Mouse (Mus musculus) embryonic facial prominence, embryonic 15.5 days (tissue): Measurements from ENCODE around the gene Clmp. TPM values are rescaled to one million over a fixed set of nuclear protein-coding genes. Genes with fewer than 3 reads are reported as not detected.

ENCODE experiments used
- ATAC-seq: fragments of 200-750 bp; cut with Nextera tagmentation; 2 replicates; pipeline ENCODE4 v1.8.0; 2017; ENCODE audit warnings: low read depth, moderate TSS enrichment; ENCODE audit not compliant: insufficient number of reproducible peaks, low FRiP score, low TSS enrichment
- H3K27ac ChIP-seq: fragments of 300-500 bp; sonication (generic); replicated peaks from 2 replicates; pipeline ENCODE4 v1.5.1; 2015; ENCODE audit warnings: mild to moderate bottlenecking, inconsistent platforms
- H3K27me3 ChIP-seq: fragments of 300-500 bp; sonication (generic); 2 replicates; pipeline ENCODE4 v1.6.1; 2015; ENCODE audit warnings: inconsistent platforms
- H3K36me3 ChIP-seq: fragments of 300-500 bp; sonication (generic); 2 replicates; pipeline ENCODE4 v1.6.1; 2015; ENCODE audit warnings: mild to moderate bottlenecking, inconsistent platforms
- H3K4me1 ChIP-seq: fragments of 300-500 bp; sonication (generic); 2 replicates; pipeline ENCODE4 v1.6.1; 2015; ENCODE audit warnings: inconsistent platforms
- H3K4me2 ChIP-seq: fragments of 300-500 bp; sonication (generic); replicated peaks from 2 replicates; pipeline ENCODE4 v1.6.1; 2015; ENCODE audit warnings: mild to moderate bottlenecking, inconsistent platforms
- H3K4me3 ChIP-seq: fragments of 300-500 bp; sonication (generic); replicated peaks from 2 replicates; pipeline ENCODE4 v1.5.1; 2015; ENCODE audit warnings: mild to moderate bottlenecking, inconsistent platforms
- H3K9ac ChIP-seq: fragments of 300-500 bp; sonication (generic); 2 replicates; pipeline ENCODE4 v1.6.1; 2015; ENCODE audit warnings: inconsistent platforms
- H3K9me3 ChIP-seq: fragments of 300-500 bp; sonication (generic); replicated peaks from 2 replicates; pipeline ENCODE4 v1.6.1; 2016; ENCODE audit warnings: inconsistent platforms
- WGBS: fragments of 180-500 bp; shearing (Covaris S2); methylation state at CpG from one replicate; pipeline ENCODE4 v1.1.7; 2015; 5-methylcytosine and 5-hydroxymethylcytosine counted together
- polyA plus RNA-seq: library from polyadenylated mRNA; unstranded; fragments of >200 nt; fragmentation: Nextera tagmentation; extraction: Ambion mirVana; gene quantifications from 2 replicates; pipeline ENCODE4 v1.2.1, GENCODE M21; 2015

Clmp gene
- polyA plus RNA-seq, 1 experiment from 2014 or later = 41.4 TPM

DNA sequence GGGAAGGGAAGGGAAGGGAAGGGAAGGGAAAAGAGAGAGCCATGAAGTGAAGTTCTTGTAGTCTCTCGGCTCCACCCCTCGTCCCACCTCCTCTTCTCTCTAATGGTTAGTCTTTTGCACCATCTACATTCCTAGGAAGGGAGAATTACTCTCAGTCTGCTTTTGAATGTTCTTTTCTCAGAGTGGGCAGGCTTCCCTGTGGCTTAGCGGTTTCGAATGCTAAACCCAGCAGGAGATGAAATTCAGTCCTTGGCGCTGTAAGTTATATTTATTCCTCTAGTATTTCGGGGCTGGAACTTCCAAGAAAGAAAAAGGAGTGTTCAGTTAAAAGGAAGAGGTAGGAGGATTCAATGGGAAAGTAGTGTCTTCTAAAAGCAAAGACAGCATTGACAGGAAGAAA lies 51.4 kb downstream of the Clmp start:
- Histone ChIP-seq H3K4me1 (peaks cover 4% of the 10 kb centered on the region; the same call in 1 of the 2 replicates), H3K9ac (no peak overlapping the region), H3K9me3 (no peaks in the 10 kb centered on the region), H3K4me3 (no peak overlapping the region), H3K27me3 (no peaks in the 10 kb centered on the region), H3K36me3 (no peaks in the 10 kb centered on the region), H3K27ac (no peak overlapping the region), H3K4me2 (no peak overlapping the region)
- 76% methylated on average over 6 of the region's 6 CpGs for WGBS
- ATAC-seq = no peak

DNA sequence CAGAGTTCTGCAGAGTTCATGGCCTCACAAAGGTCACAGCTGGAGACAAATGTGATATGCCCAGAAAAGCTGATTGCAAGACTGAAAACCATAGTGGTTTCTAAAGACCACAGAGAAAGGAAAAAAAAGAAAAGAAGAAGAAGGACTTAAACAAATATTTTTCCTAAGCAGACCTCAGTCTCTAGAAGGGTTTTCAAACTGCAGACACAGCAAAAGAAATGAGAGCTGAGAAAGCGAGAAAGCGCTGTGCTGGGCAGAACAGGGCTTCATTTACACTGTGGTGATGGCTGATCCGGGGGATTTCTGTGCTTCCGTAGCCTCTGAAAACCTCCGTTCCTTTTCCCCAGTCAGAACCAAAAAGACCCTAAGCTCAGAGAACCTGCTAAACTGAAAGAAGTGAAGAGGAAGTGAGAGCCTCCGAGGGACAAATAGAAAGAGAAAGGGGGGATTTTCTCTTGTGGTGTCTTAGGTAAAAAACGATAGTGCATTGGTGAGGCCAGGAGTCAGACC lies 57.8 kb downstream of the Clmp start:
- no peak for ATAC-seq
- Histone ChIP-seq H3K9me3 (no peaks in the 10 kb centered on the region), H3K27ac (peak overlapping the region; percentile 44), H3K9ac (no peak overlapping the region), H3K36me3 (no peaks in the 10 kb centered on the region), H3K4me1 (peaks cover 16% of the 10 kb centered on the region), H3K27me3 (no peaks in the 10 kb centered on the region), H3K4me2 (no peak overlapping the region), H3K4me3 (no peak overlapping the region)
- WGBS = 39% methylated on average over 7 of the region's 7 CpGs

DNA sequence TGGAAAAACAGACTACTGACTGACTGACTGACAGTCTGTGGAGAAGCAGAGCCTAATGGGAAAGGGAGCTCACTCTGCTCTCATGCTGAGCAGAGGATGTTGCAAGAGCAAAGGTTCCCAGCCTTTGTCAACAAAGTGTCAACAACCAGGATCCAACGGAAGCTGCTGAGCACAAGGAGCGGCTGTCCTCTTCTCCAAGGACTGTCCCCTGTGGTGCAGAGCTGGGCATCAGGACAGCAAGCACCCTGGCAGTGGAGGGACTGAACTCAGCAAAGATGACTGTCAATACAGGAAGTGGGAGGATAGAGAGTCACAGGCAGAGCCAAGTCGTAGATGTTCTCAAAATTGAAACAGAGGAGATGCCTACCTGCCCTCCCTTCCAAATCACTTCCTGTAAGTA lies 58.5 kb downstream of the Clmp start:
- H3K9me3 ChIP-seq = no peaks in the 10 kb centered on the region
- H3K36me3 ChIP-seq = no peaks in the 10 kb centered on the region
- H3K4me2 ChIP-seq = no peak overlapping the region
- ATAC-seq = no peak
- H3K4me1 ChIP-seq = peaks cover 16% of the 10 kb centered on the region
- no peaks in the 10 kb centered on the region for H3K27me3 ChIP-seq
- H3K27ac ChIP-seq = 0 out of 2 replicates have a peak overlapping the region, but pooled peaks have one; percentile 44
- 62% methylated on average over 3 of the region's 3 CpGs for WGBS
- no peak overlapping the region for H3K9ac ChIP-seq
- H3K4me3 ChIP-seq = no peak overlapping the region

DNA sequence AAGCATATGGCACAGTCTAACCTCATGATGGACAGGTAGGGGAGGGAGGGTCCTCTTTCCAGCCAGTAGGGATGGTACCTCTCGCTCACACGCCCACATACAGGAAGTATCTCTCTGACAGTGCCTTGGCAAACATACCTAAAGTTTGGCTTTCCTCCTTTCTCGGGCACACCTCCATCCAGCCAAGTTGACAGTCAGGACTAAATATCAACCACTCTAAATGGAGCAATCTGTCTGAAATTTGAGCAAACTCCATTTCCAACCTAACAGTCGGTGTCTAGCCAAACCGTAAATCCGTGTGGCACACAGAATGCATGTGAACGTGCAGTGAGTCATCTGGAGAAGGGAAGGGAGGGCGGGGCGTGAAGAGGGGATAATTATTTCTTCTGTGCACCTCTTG lies 61.0 kb downstream of the Clmp start:
- no peaks in the 10 kb centered on the region for H3K27me3 ChIP-seq
- 42% methylated on average over 9 of the region's 9 CpGs for WGBS
- no peak overlapping the region for H3K4me3 ChIP-seq
- no peak; the same call in 1 of the 2 replicates for ATAC-seq
- H3K27ac ChIP-seq = peak overlapping the region; percentile 48; the same call in 1 of the 2 replicates
- no peak overlapping the region for H3K9ac ChIP-seq
- no peaks in the 10 kb centered on the region for H3K9me3 ChIP-seq
- no peak overlapping the region for H3K4me2 ChIP-seq
- peaks cover 16% of the 10 kb centered on the region for H3K4me1 ChIP-seq
- no peaks in the 10 kb centered on the region for H3K36me3 ChIP-seq

DNA sequence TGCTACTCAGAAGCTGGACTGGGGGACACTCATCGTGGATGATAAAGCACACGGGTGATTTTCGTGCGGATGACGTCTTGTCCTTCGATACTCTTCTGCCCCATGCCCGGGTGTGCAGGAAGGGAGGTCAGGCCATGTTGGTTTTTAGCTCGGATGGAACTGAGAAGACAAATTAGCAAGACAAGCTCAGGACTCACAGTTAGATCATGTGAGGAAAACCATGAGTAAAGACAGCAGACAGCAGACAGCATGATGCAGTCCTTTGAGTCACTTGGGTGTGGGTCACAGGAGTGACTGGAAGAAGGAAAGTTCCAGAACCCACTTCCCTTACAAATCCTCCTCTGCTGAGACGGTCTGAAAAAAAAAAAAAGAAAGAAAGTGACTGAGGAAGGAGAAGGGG lies 61.5 kb downstream of the Clmp start:
- Histone ChIP-seq H3K4me1 (peaks cover 16% of the 10 kb centered on the region), H3K4me3 (no peak overlapping the region), H3K27ac (0 out of 2 replicates have a peak overlapping the region, but pooled peaks have one; percentile 48), H3K27me3 (no peaks in the 10 kb centered on the region), H3K9me3 (no peaks in the 10 kb centered on the region), H3K4me2 (no peak overlapping the region), H3K36me3 (no peaks in the 10 kb centered on the region), H3K9ac (no peak overlapping the region)
- ATAC-seq = no peak
- 73% methylated on average over 9 of the region's 9 CpGs for WGBS

DNA sequence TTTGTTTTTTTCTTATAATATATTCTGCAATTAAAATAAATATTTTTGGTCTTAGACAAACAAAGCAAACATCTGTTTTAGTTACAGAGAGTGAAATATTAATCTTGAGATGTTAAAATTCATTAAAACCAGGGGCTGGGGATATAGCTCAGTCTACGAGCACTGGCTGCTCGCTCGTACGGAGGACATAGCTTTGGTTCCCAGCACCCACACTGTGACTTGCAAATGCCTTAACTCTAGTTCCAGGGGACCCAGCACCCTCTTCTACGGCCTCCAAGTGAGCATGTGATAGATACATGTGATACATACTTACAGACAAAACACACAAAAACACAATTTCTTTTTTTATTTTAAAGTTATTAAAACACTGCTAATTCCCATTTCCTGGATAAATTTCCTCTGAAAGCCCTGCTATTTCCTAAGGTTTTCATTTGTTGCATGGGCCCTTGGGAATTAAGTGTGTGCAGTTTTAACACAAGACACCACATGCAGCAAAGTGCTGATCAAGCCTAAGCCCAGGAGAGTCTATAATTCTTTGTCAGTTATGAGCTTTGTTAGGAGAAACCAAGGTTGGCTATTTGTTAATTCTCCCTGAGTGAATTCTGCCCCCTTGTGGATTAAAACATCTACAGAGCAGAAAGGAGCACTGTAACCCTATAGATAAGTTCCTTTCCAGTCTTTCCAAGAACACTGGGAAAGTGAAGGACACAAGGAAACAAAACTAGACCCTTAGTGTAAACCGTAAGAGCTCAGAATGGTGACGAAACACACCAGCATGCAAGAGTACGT lies 64.3 kb downstream of the Clmp start:
- Histone ChIP-seq H3K4me1 (peaks cover 7% of the 10 kb centered on the region; the same call in 1 of the 2 replicates), H3K27ac (no peak overlapping the region), H3K36me3 (no peaks in the 10 kb centered on the region), H3K4me3 (no peak overlapping the region), H3K9me3 (no peaks in the 10 kb centered on the region), H3K4me2 (no peak overlapping the region), H3K27me3 (no peaks in the 10 kb centered on the region), H3K9ac (no peak overlapping the region)
- WGBS = 67% methylated on average over 8 of the region's 8 CpGs
- no peak for ATAC-seq

GRCm38 (mm10) chr9:40751749-40752148 lies 66.0 kb downstream of the Clmp start:
- peaks cover 10% of the 10 kb centered on the region for H3K4me1 ChIP-seq
- no peaks in the 10 kb centered on the region for H3K36me3 ChIP-seq
- ATAC-seq = no peak
- H3K4me3 ChIP-seq = no peak overlapping the region
- no peaks in the 10 kb centered on the region for H3K27me3 ChIP-seq
- H3K4me2 ChIP-seq = no peak overlapping the region
- no peak overlapping the region for H3K9ac ChIP-seq
- no peaks in the 10 kb centered on the region for H3K9me3 ChIP-seq
- 35% methylated on average over 3 of the region's 3 CpGs for WGBS
- H3K27ac ChIP-seq = no peak overlapping the region

DNA sequence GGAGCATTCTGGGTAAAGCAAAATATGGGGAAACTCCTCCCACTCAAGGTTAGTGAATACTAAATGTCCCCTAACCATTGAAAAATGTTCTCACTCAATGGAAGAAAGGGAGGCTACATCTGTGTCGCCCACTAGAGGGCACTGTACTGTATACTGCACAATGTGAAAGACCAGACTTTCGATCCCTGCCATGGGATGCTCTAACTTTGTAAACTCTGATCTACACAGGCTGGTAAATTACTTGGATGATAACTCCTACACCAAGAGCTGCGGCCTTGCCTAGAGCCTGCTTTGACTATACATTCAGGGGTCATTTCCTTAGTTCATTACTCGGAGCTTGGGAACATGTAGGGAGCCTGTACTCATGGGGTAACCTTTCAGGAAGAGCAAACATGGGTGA lies 70.6 kb downstream of the Clmp start:
- H3K9ac ChIP-seq = no peak overlapping the region
- H3K27ac ChIP-seq = peak overlapping the region; percentile 85
- 19% methylated on average over 4 of the region's 4 CpGs for WGBS
- H3K4me3 ChIP-seq = no peak overlapping the region
- H3K4me1 ChIP-seq = peaks cover 23% of the 10 kb centered on the region
- no peaks in the 10 kb centered on the region for H3K36me3 ChIP-seq
- ATAC-seq = no peak
- H3K27me3 ChIP-seq = no peaks in the 10 kb centered on the region
- H3K4me2 ChIP-seq = peak overlapping the region; percentile 48
- no peaks in the 10 kb centered on the region for H3K9me3 ChIP-seq

- peak overlapping the region; percentile 85 for H3K27ac ChIP-seq
Measured at GRCm38 (mm10) chr9:40757105-40757626, 71.4 kb downstream of the Clmp start.

DNA sequence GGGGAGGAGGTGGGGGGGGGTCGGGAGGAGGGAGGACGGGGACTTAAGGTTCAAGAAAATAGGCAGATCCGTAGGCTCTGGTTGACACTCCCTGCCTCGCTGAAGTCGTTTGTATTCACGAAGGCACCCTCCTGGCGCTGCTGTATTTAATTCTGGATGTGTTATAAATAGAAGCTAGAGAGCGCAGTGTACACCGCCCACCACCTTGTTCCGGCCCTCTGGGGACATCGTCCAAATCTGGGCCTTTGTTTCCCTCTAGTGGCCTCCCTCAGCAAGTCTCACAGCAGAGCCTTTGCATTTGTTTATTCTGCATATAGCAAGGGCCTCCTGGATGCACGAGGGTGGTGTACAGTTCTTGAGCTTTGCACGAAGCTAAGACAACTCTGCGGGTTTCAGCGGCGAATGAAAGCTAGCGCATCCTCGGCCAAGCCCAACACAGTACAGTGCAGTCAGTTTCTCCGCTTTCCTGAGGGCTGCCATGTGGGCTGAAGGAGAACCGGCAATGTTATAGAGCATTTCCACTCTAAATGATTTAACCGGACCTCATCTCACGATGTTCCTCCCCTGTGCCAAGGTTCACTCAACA lies 72.0 kb downstream of the Clmp start:
- Histone ChIP-seq H3K36me3 (no peaks in the 10 kb centered on the region), H3K4me3 (peak overlapping the region; percentile 33), H3K27ac (peak overlapping the region; percentile 85), H3K9ac (no peak overlapping the region), H3K9me3 (no peaks in the 10 kb centered on the region), H3K4me2 (peak overlapping the region; percentile 48), H3K27me3 (no peaks in the 10 kb centered on the region), H3K4me1 (peaks cover 23% of the 10 kb centered on the region)
- WGBS = 4% methylated on average over 22 of the region's 22 CpGs
- ATAC-seq = peak; percentile 89

More at GRCm38 (mm10) chr9:40757105-40757626, 71.4 kb downstream of the Clmp start:
- no peaks in the 10 kb centered on the region for H3K27me3 ChIP-seq
- H3K9me3 ChIP-seq = no peaks in the 10 kb centered on the region
- peak overlapping the region; percentile 48 for H3K4me2 ChIP-seq
- peaks cover 23% of the 10 kb centered on the region for H3K4me1 ChIP-seq
- no peaks in the 10 kb centered on the region for H3K36me3 ChIP-seq
- no peak overlapping the region for H3K9ac ChIP-seq
- peak overlapping the region; percentile 33 for H3K4me3 ChIP-seq
- WGBS = 12% methylated on average over 12 of the region's 12 CpGs
- 0 out of 2 replicates have a peak, but pooled peaks have one; percentile 60 for ATAC-seq

- Histone ChIP-seq H3K9me3 (no peaks in the 10 kb centered on the region), H3K9ac (no peak overlapping the region), H3K36me3 (peaks cover 9% of the 10 kb centered on the region), H3K4me1 (peaks cover 11% of the 10 kb centered on the region), H3K27me3 (no peaks in the 10 kb centered on the region), H3K4me3 (no peak overlapping the region), H3K4me2 (no peak overlapping the region), H3K27ac (no peak overlapping the region)
- WGBS = 86% methylated on average over 6 of the region's 6 CpGs
- no peak for ATAC-seq
Measured at GRCm38 (mm10) chr9:40762354-40762753, 76.6 kb downstream of the Clmp start.
